Mouse (Mus musculus) G1E (cell line): ENCODE results near the gene Kcnt1. TPM values are rescaled to one million over a fixed set of nuclear protein-coding genes. Genes with fewer than 3 reads are reported as not detected.

Experiments used
- ATAC-seq: 2 replicates; pipeline ENCODE4 v1.8.0; 2016; ENCODE audit warnings: mild to moderate bottlenecking; ENCODE audit not compliant: insufficient number of reproducible peaks, poor library complexity, low FRiP score, severe bottlenecking; ENCODE audit errors: extremely low read depth
- DNase-seq: peaks from one replicate; pipeline ENCODE4 v3.0.0; 2012; ENCODE audit warnings: low spot score
- H3K27me3 ChIP-seq: 2 replicates; pipeline ENCODE4 v1.6.1; 2012; ENCODE audit warnings: mild to moderate bottlenecking, low read length, inconsistent platforms; ENCODE audit not compliant: insufficient read depth
- H3K36me3 ChIP-seq: replicated peaks from 2 replicates; pipeline ENCODE3; 2012; ENCODE audit warnings: mild to moderate bottlenecking, inconsistent platforms
- H3K4me1 ChIP-seq: 2 replicates; pipeline ENCODE4 v1.6.1; 2012; ENCODE audit warnings: low read depth, low read length, inconsistent platforms, mixed read lengths; ENCODE audit not compliant: insufficient read depth
- H3K4me3 ChIP-seq: 2 replicates; pipeline ENCODE4 v1.5.1; 2012; ENCODE audit warnings: low read depth, mild to moderate bottlenecking, inconsistent platforms, low read length, moderate library complexity, mixed read lengths
- H3K9me3 ChIP-seq: replicated peaks from 2 replicates; pipeline ENCODE4 v1.6.1; 2012; ENCODE audit warnings: inconsistent platforms
- CTCF ChIP-seq: IDR thresholded peaks from 2 replicates; pipeline ENCODE4 v1.5.1; 2012; ENCODE audit warnings: low read depth, low read length, inconsistent platforms, mixed read lengths
- GATA1 ChIP-seq: IDR thresholded peaks from 2 replicates; pipeline ENCODE4 v1.6.1; 2012; ENCODE audit warnings: borderline replicate concordance, low read length, inconsistent platforms, mixed read lengths
- GATA2 ChIP-seq: IDR thresholded peaks from 2 replicates; pipeline ENCODE4 v1.6.1; 2012; ENCODE audit warnings: low read depth, low read length, inconsistent platforms, borderline replicate concordance
- POLR2AphosphoS5 ChIP-seq: IDR thresholded peaks from 2 replicates; pipeline ENCODE4 v1.6.1; 2012; ENCODE audit warnings: low read depth, low read length, inconsistent platforms; ENCODE audit not compliant: insufficient replicate concordance
- TAL1 ChIP-seq: conservative IDR thresholded peaks from 2 replicates; pipeline ENCODE4 v1.6.1; 2012; ENCODE audit warnings: low read depth, low read length, inconsistent platforms, mixed read lengths
- polyA plus RNA-seq: library from polyadenylated mRNA; stranded (reverse); fragments of >175 nt; gene quantifications from 2 replicates; pipeline ENCODE4 v1.2.3, GENCODE M21; 2012
- total RNA-seq, 2 experiments: library from RNA; stranded (forward) in 1 of 2; stranded (reverse) in 1 of 2; fragments of 200-1000 nt in 1 of 2; fragments of >200 nt in 1 of 2; fragmentation: Nextera tagmentation in 1 of 2; gene quantifications; 2 replicates each; pipeline ENCODE4 v1.2.3; 2014 to 2017

Gene Kcnt1
- total and polyA plus RNA-seq, 3 experiments = 0.22 TPM; not detected in 2

GRCm38 (mm10) chr2:25884756-25885155 lies 21.2 kb downstream of the Kcnt1 start:
- ATAC-seq = no peak
- no peak for TF ChIP-seq TAL1
- no peak for TF ChIP-seq POLR2AphosphoS5
- no peak for TF ChIP-seq GATA1
- no peak for TF ChIP-seq GATA2
- TF ChIP-seq CTCF = no peak
- H3K27me3 ChIP-seq = peaks cover 13% of the 10 kb centered on the region; the same call in 1 of the 2 replicates

GRCm38 (mm10) chr2:25887226-25887625 lies 23.7 kb downstream of the Kcnt1 start:
- Histone ChIP-seq H3K4me1 (peaks cover 8% of the 10 kb centered on the region; the same call in 1 of the 2 replicates), H3K9me3 (no peaks in the 10 kb centered on the region), H3K36me3 (no peaks in the 10 kb centered on the region), H3K27me3 (peaks cover 21% of the 10 kb centered on the region; the same call in 1 of the 2 replicates), H3K4me3 (no peak overlapping the region)
- ATAC-seq = no peak
- DNase-seq = no peak
- TF ChIP-seq GATA1 = no peak
- no peak for TF ChIP-seq CTCF
- TF ChIP-seq GATA2 = no peak
- TF ChIP-seq POLR2AphosphoS5 = no peak
- no peak for TF ChIP-seq TAL1

More at GRCm38 (mm10) chr2:25884756-25885155, 21.2 kb downstream of the Kcnt1 start:
- Histone ChIP-seq H3K9me3 (no peaks in the 10 kb centered on the region), H3K4me1 (peaks cover 8% of the 10 kb centered on the region; the same call in 1 of the 2 replicates), H3K4me3 (no peak overlapping the region), H3K36me3 (no peaks in the 10 kb centered on the region)
- no peak for DNase-seq

- TF ChIP-seq TAL1 = no peak
- DNase-seq (no peak), ATAC-seq (no peak)
- no peak overlapping the region for H3K4me3 ChIP-seq
- no peaks in the 10 kb centered on the region for H3K36me3 ChIP-seq
- H3K9me3 ChIP-seq = no peaks in the 10 kb centered on the region
- H3K27me3 ChIP-seq = peaks cover 24% of the 10 kb centered on the region; the same call in 1 of the 2 replicates
- peaks cover 8% of the 10 kb centered on the region; the same call in 1 of the 2 replicates for H3K4me1 ChIP-seq
These were observed 24.6 kb downstream of the Kcnt1 start for GRCm38 (mm10) chr2:25888144-25888543.

GRCm38 (mm10) chr2:25892440-25892839 lies 28.9 kb downstream of the Kcnt1 start:
- no peak overlapping the region for H3K4me3 ChIP-seq
- 0 out of 2 replicates have a peak, but pooled peaks cover 3% of the 10 kb centered on the region for H3K4me1 ChIP-seq
- no peak for DNase-seq
- TF ChIP-seq POLR2AphosphoS5 (no peak), CTCF (no peak), GATA1 (no peak), TAL1 (no peak), GATA2 (no peak)
- H3K27me3 ChIP-seq = peaks cover 26% of the 10 kb centered on the region
- no peaks in the 10 kb centered on the region for H3K9me3 ChIP-seq
- H3K36me3 ChIP-seq = no peaks in the 10 kb centered on the region
- no peak for ATAC-seq

- peaks cover 45% of the 10 kb centered on the region for H3K27me3 ChIP-seq
These were observed 35.4 kb downstream of the Kcnt1 start for GRCm38 (mm10) chr2:25898970-25899369.

GRCm38 (mm10) chr2:25909872-25910271 lies 46.3 kb downstream of the Kcnt1 start:
- peaks cover 38% of the 10 kb centered on the region for H3K27me3 ChIP-seq
- no peaks in the 10 kb centered on the region for H3K4me1 ChIP-seq
- H3K36me3 ChIP-seq = no peaks in the 10 kb centered on the region
- no peak overlapping the region for H3K4me3 ChIP-seq
- no peak for DNase-seq
- no peak for ATAC-seq
- no peaks in the 10 kb centered on the region for H3K9me3 ChIP-seq
- no peak for TF ChIP-seq GATA2
- TF ChIP-seq POLR2AphosphoS5 = no peak
- TF ChIP-seq GATA1 = no peak
- TF ChIP-seq TAL1 = no peak
- TF ChIP-seq CTCF = no peak

More at GRCm38 (mm10) chr2:25898970-25899369, 35.4 kb downstream of the Kcnt1 start:
- DNase-seq (no peak), ATAC-seq (no peak)
- no peaks in the 10 kb centered on the region for H3K36me3 ChIP-seq
- H3K4me3 ChIP-seq = no peak overlapping the region
- H3K4me1 ChIP-seq = no peaks in the 10 kb centered on the region
- no peaks in the 10 kb centered on the region for H3K9me3 ChIP-seq
- no peak for TF ChIP-seq CTCF
- no peak for TF ChIP-seq GATA2
- TF ChIP-seq GATA1 = no peak

GRCm38 (mm10) chr2:25913247-25913646 lies 49.7 kb downstream of the Kcnt1 start:
- TF ChIP-seq GATA1 (no peak), TAL1 (no peak), POLR2AphosphoS5 (no peak), GATA2 (no peak), CTCF (no peak)
- Histone ChIP-seq H3K27me3 (peaks cover 40% of the 10 kb centered on the region), H3K36me3 (no peaks in the 10 kb centered on the region), H3K9me3 (no peaks in the 10 kb centered on the region), H3K4me3 (no peak overlapping the region), H3K4me1 (0 out of 2 replicates have a peak, but pooled peaks cover 3% of the 10 kb centered on the region)
- ATAC-seq = no peak
- DNase-seq = no peak
